Mouse (Mus musculus): ENCODE data around the gene Dclk1.

DNA sequence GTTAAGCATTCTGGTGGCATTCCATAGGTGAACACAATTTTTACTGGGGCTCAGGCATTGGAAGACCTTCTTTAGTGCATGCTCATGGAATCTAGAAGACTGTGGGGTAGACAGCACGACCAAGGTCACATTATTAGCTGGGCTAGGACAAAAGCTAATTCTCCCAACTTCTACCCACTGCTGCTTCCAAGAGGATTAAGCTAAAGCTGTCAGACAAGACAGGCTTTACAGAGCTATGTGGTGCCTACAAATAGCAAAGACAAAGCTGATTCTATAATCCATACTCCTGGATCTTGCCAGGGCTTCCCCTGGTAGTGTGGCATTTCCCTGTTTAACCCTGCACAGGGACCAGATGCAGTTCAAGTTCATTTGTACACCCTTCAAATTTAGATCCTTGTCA is 285.4 kb downstream of the Dclk1 start:
- TF ChIP-seq POLR2A (IDR thresholded peaks at IDR 0.05; ENCODE audit: insufficient read length, low read depth) (no peak), MAX (IDR thresholded peaks at IDR 0.05; ENCODE audit: low read depth) (no peak), REST (IDR thresholded peaks at IDR 0.05; ENCODE audit: insufficient read depth, insufficient read length) (no peak), MYOD1 (IDR thresholded peaks at IDR 0.05; ENCODE audit: control insufficient read depth in 1 of 3, insufficient read length in 2 of 3, low read depth in 2 of 3) (no peak), TCF3 (IDR thresholded peaks at IDR 0.05; ENCODE audit: insufficient read length, low read depth) (no peak), CEBPB (IDR thresholded peaks at IDR 0.05; ENCODE audit: insufficient read depth, poor library complexity, severe bottlenecking) (no peak), TCF12 (IDR thresholded peaks at IDR 0.05; ENCODE audit: insufficient read depth, poor library complexity, severe bottlenecking) (no peak), E2F4 (IDR thresholded peaks at IDR 0.05; ENCODE audit: insufficient read depth) (no peak), USF1 (IDR thresholded peaks at IDR 0.05; ENCODE audit: low read depth) (no peak), POLR2AphosphoS2 (IDR thresholded peaks at IDR 0.05; ENCODE audit: insufficient read length, low read depth) (no peak), SRF (IDR thresholded peaks at IDR 0.05; ENCODE audit: control insufficient read depth, insufficient read length, low read depth) (no peak)

Data from myocyte (in vitro differentiated cells).